ENCODE assay signal across 24 mouse cellular contexts in genomic region chr5:34661909-34662308, GRCm38 (mm10). TPM values are rescaled to one million over a fixed set of nuclear protein-coding genes. Genes with fewer than 3 reads are reported as not detected.
DNase-seq lines count a peak whose midpoint lies in the region; ATAC-seq and TF ChIP-seq lines count a peak whose summit lies in the region.
"Had no signal": no experiment of that assay in that cellular context is flagged by ENCODE, and none has a peak within 500 bp of the region (broad histone marks: within the 10 kb centered on the region; RNA-seq: fewer than 3 reads in every experiment).

No protein-coding gene starts in this region.

- WGBS in heart, embryonic 12.5 days, result 78% methylated on average over 4 of the region's 4 CpGs
- 72% methylated on average over 4 of the region's 4 CpGs for WGBS in liver, embryonic 11.5 days
- 70% methylated on average over 4 of the region's 4 CpGs for WGBS in liver, embryonic 15.5 days (ENCODE audit: insufficient replicate concordance)

- no peak for TF ChIP-seq RAD21 in MEL (IDR thresholded peaks at IDR 0.05; ENCODE audit: low read depth, low read length)

- no peak overlapping the region for H3K4me2 ChIP-seq in heart, embryonic 12.5 days
- H3K4me2 ChIP-seq in liver, embryonic 11.5 days, result no peak overlapping the region
- peak overlapping the region; percentile 91; the same call in 1 of the 2 replicates for H3K4me2 ChIP-seq in liver, embryonic 15.5 days

- H3K36me3 ChIP-seq in heart, embryonic 12.5 days, result peaks cover 7% of the 10 kb centered on the region; the same call in 1 of the 2 replicates
- H3K36me3 ChIP-seq in liver, embryonic 11.5 days (ENCODE audit: control insufficient read depth, insufficient read depth, low read length), result peaks cover 2% of the 10 kb centered on the region; the same call in 1 of the 2 replicates
- peaks cover 2 to 19% of the 10 kb centered on the region in 2 experiments; a peak in 3 of 4 replicates for H3K36me3 ChIP-seq in MEL (ENCODE audit: control insufficient read depth in 1 of 2, insufficient read depth in 2 of 2, low read length in 2 of 2)
- H3K36me3 ChIP-seq in liver, embryonic 15.5 days (replicated peaks), result peaks cover 9% of the 10 kb centered on the region
- H3K36me3 ChIP-seq: midbrain, embryonic 15.5 days had no signal

- H3K4me1 ChIP-seq in heart, embryonic 12.5 days (replicated peaks), result peaks cover 9% of the 10 kb centered on the region
- 0 out of 2 replicates have a peak, but pooled peaks cover 3% of the 10 kb centered on the region for H3K4me1 ChIP-seq in liver, embryonic 11.5 days (replicated peaks; ENCODE audit: control insufficient read depth, insufficient read depth, low read length)
- peaks cover 5 to 14% of the 10 kb centered on the region in 2 experiments; a peak in 3 of 4 replicates for H3K4me1 ChIP-seq in MEL (ENCODE audit: control insufficient read depth in 1 of 2, insufficient read depth in 2 of 2, low read length in 2 of 2)
- peaks cover 32% of the 10 kb centered on the region for H3K4me1 ChIP-seq in liver, embryonic 15.5 days (replicated peaks)

- no peak overlapping the region for H3K4me3 ChIP-seq in heart, embryonic 12.5 days
- H3K4me3 ChIP-seq in liver, embryonic 11.5 days (ENCODE audit: low read depth, low read length), result no peak overlapping the region
- peak overlapping the region; percentile 81 to 87 for H3K4me3 ChIP-seq in MEL (ENCODE audit: control insufficient read depth in 1 of 2, insufficient read depth in 1 of 2, low read depth in 2 of 2, low read length in 2 of 2)
- no peak overlapping the region for H3K4me3 ChIP-seq in liver, embryonic 15.5 days (replicated peaks)

- H3K27me3 ChIP-seq in heart, embryonic 12.5 days (replicated peaks), result no peaks in the 10 kb centered on the region
- H3K27me3 ChIP-seq in liver, embryonic 11.5 days (replicated peaks; ENCODE audit: control insufficient read depth, insufficient read depth, low read length), result no peaks in the 10 kb centered on the region
- H3K27me3 ChIP-seq in MEL (ENCODE audit: control insufficient read depth in 1 of 2, insufficient read depth in 2 of 2, low read length in 2 of 2), result no peaks in the 10 kb centered on the region
- H3K27me3 ChIP-seq in liver, embryonic 15.5 days, result no peaks in the 10 kb centered on the region
- H3K27me3 ChIP-seq: embryonic facial prominence, embryonic 13.5 days; forebrain, embryonic 15.5 days; limb, embryonic 12.5 days; midbrain, embryonic 15.5 days had no signal

- TF ChIP-seq POLR2A in MEL (IDR thresholded peaks at IDR 0.05; ENCODE audit: control insufficient read depth in 1 of 2, insufficient read depth in 1 of 2, low read depth in 1 of 2, low read length in 2 of 2, poor library complexity in 1 of 2), result no peak

- peak; percentile 64 for DNase-seq in heart, adult 11 months
- peak; percentile 10 for DNase-seq in liver, embryonic 11.5 days (ENCODE audit: low spot score)
- DNase-seq in liver, result no peak
- DNase-seq in MEL (ENCODE audit: low read depth, low spot score), result no peak
- no peak for DNase-seq in urinary bladder, adult 2 months (ENCODE audit: low spot score)
- DNase-seq: adrenal gland, postnatal 14 days; cerebellum, adult 2 months; cerebellum, postnatal 36 days; embryo, embryonic 11 days; kidney, adult 2 months; kidney, postnatal 10 days; layer of hippocampus, postnatal 36 days; lung, embryonic 14.5 days; lung, postnatal 4 days had no signal

- peaks cover 21% of the 10 kb centered on the region for H3K79me2 ChIP-seq in MEL (ENCODE audit: control insufficient read depth, insufficient read depth, low read length, poor library complexity)

- H3K9me3 ChIP-seq in heart, embryonic 12.5 days (replicated peaks), result no peaks in the 10 kb centered on the region
- no peaks in the 10 kb centered on the region for H3K9me3 ChIP-seq in liver, embryonic 11.5 days (ENCODE audit: control insufficient read depth, low read length)
- no peaks in the 10 kb centered on the region for H3K9me3 ChIP-seq in MEL (replicated peaks; ENCODE audit: insufficient read depth, low read length)
- no peaks in the 10 kb centered on the region for H3K9me3 ChIP-seq in liver, embryonic 15.5 days (replicated peaks)
- H3K9me3 ChIP-seq: embryonic facial prominence, embryonic 13.5 days; forebrain, embryonic 15.5 days; heart, embryonic 10.5 days; limb, embryonic 12.5 days; midbrain, embryonic 15.5 days had no signal

- H3K27ac ChIP-seq in heart, embryonic 12.5 days (ENCODE audit: poor library complexity, severe bottlenecking), result no peak overlapping the region
- no peak overlapping the region for H3K27ac ChIP-seq in liver, embryonic 11.5 days (ENCODE audit: low read depth, low read length)
- H3K27ac ChIP-seq in MEL (ENCODE audit: control insufficient read depth, low read depth, low read length), result no peak overlapping the region
- no peak overlapping the region for H3K27ac ChIP-seq in liver, embryonic 15.5 days (replicated peaks)
- H3K27ac ChIP-seq: embryonic facial prominence, embryonic 13.5 days; forebrain, embryonic 15.5 days; heart, embryonic 10.5 days; hindbrain, embryonic 14.5 days; limb, embryonic 12.5 days; midbrain, embryonic 15.5 days had no signal

- H3K9ac ChIP-seq in heart, embryonic 12.5 days, result no peak overlapping the region
- H3K9ac ChIP-seq in liver, embryonic 11.5 days (ENCODE audit: low read depth, low read length), result no peak overlapping the region
- peak overlapping the region; percentile 80 for H3K9ac ChIP-seq in MEL (ENCODE audit: control insufficient read depth, low read depth, low read length, poor library complexity, severe bottlenecking)
- H3K9ac ChIP-seq in liver, embryonic 15.5 days, result no peak overlapping the region
- H3K9ac ChIP-seq: embryonic facial prominence, embryonic 13.5 days; forebrain, embryonic 15.5 days; hindbrain, embryonic 14.5 days; limb, embryonic 12.5 days; lung, embryonic 14.5 days; midbrain, embryonic 15.5 days had no signal

- TF ChIP-seq EP300 in MEL (IDR thresholded peaks at IDR 0.05; ENCODE audit: low read depth in 1 of 2, low read length in 2 of 2), result no peak

- TF ChIP-seq CTCF in MEL (IDR thresholded peaks at IDR 0.05 in 2 of 3, conservative IDR thresholded peaks at IDR 0.05 in 1 of 3; ENCODE audit: control insufficient read depth in 1 of 3, insufficient read depth in 1 of 3, low read depth in 2 of 3, low read length in 3 of 3, poor library complexity in 1 of 3, severe bottlenecking in 1 of 3), result peak; percentile 25 to 34 (median 34)

- no peak for ATAC-seq in heart, embryonic 12.5 days (ENCODE audit: insufficient number of reproducible peaks, low FRiP score)
- ATAC-seq in liver, embryonic 11.5 days (replicated peaks; ENCODE audit: low FRiP score), result no peak
- no peak for ATAC-seq in liver, embryonic 15.5 days (ENCODE audit: insufficient read depth)
- ATAC-seq in megakaryocyte, adult 5-6 weeks (ENCODE audit: poor library complexity, severe bottlenecking), result no peak
- ATAC-seq: activated CD4-positive, CD25-positive, alpha-beta regulatory T cell, adult 4 months; forebrain, embryonic 15.5 days; midbrain, embryonic 15.5 days had no signal

TF ChIP-seq in MEL, 35 proteins besides CTCF, POLR2A, EP300 and RAD21 (continues in another document):
- TF ChIP-seq MYB (IDR thresholded peaks at IDR 0.05; ENCODE audit: low read depth, low read length) (no peak), MAX (IDR thresholded peaks at IDR 0.05; ENCODE audit: low read length) (no peak), NELFE (IDR thresholded peaks at IDR 0.05; ENCODE audit: low read depth, low read length) (no peak), MAZ (IDR thresholded peaks at IDR 0.05; ENCODE audit: low read depth, low read length) (no peak), USF2 (IDR thresholded peaks at IDR 0.05; ENCODE audit: borderline replicate concordance in 1 of 2, insufficient read depth in 1 of 2, low read depth in 1 of 2, low read length in 2 of 2) (no peak), BHLHE40 (IDR thresholded peaks at IDR 0.05; ENCODE audit: borderline replicate concordance, low read depth, low read length) (no peak), ZC3H11A (IDR thresholded peaks at IDR 0.05; ENCODE audit: low read depth, low read length) (no peak), GABPA (IDR thresholded peaks at IDR 0.05; ENCODE audit: low read depth, low read length) (no peak), ZKSCAN1 (IDR thresholded peaks at IDR 0.05; ENCODE audit: low read depth, low read length) (no peak)

RNA-seq across cellular contexts. Expression of gene Grk4, which starts 1.7 kb away (rescaled TPM):
- polyA plus RNA-seq in heart, embryonic 12.5 days (2016; fragmentation: Nextera tagmentation; extraction: Ambion mirVana), result 2.7 and 3.6 TPM in 2 replicates
- 1.7 and 1.9 TPM in 2 replicates for polyA plus RNA-seq in liver, embryonic 11.5 days (2014; fragmentation: Nextera tagmentation; extraction: Ambion mirVana)
- 0.42 and 0.81 TPM in 2 replicates for total RNA-seq in MEL (2012; rRNA removed)
- under 1 TPM in 1 of 2 experiments, not detected in 1; 0.70 TPM for polyA plus RNA-seq in MEL (2012; ENCODE audit: insufficient read depth in 1 of 2, insufficient read length in 2 of 2, low read depth in 1 of 2, low replicate concordance in 2 of 2, missing spikeins in 1 of 2)
- polyA plus RNA-seq in liver, embryonic 15.5 days (2015; fragmentation: Nextera tagmentation; extraction: Ambion mirVana), result 0.48 and 0.67 TPM in 2 replicates
- 4.5 and 8.7 TPM in 2 replicates for polyA plus RNA-seq in urinary bladder, adult 2 months (2012; rRNA removed)
- 1.6 and 2.5 TPM in 2 replicates for total RNA-seq in megakaryocyte, adult 5-6 weeks (2015)
- total RNA-seq in megakaryocyte, adult 5-6 weeks (2017), result 3.3 and 3.9 TPM in 2 replicates

RNA-seq across cellular contexts. Expression of gene Nop14, which starts 2.0 kb away (rescaled TPM):
- 19.2 and 19.9 TPM in 2 replicates for polyA plus RNA-seq in heart, embryonic 12.5 days (2016; fragmentation: Nextera tagmentation; extraction: Ambion mirVana)
- polyA plus RNA-seq in liver, embryonic 11.5 days (2014; fragmentation: Nextera tagmentation; extraction: Ambion mirVana), result 42.6 and 43.4 TPM in 2 replicates
- 87.3 and 101 TPM in 2 replicates for total RNA-seq in MEL (2012; rRNA removed)
- 100 to 1,000 TPM in 1 of 2 experiments, not detected in 1; 132 TPM for polyA plus RNA-seq in MEL (2012; ENCODE audit: insufficient read depth in 1 of 2, insufficient read length in 2 of 2, low read depth in 1 of 2, low replicate concordance in 2 of 2, missing spikeins in 1 of 2)
- 10.8 and 11.3 TPM in 2 replicates for polyA plus RNA-seq in liver, embryonic 15.5 days (2015; fragmentation: Nextera tagmentation; extraction: Ambion mirVana)
- polyA plus RNA-seq in urinary bladder, adult 2 months (2012; rRNA removed), result 20.0 and 22.9 TPM in 2 replicates
- 9.4 and 10.1 TPM in 2 replicates for total RNA-seq in megakaryocyte, adult 5-6 weeks (2015)
- 15.6 and 19.2 TPM in 2 replicates for total RNA-seq in megakaryocyte, adult 5-6 weeks (2017)

RNA-seq across cellular contexts. Expression of gene Mfsd10, which starts 24.9 kb away (rescaled TPM):
- polyA plus RNA-seq in heart, embryonic 12.5 days (2016; fragmentation: Nextera tagmentation; extraction: Ambion mirVana), result 72.2 and 76.5 TPM in 2 replicates
- 103 and 127 TPM in 2 replicates for polyA plus RNA-seq in liver, embryonic 11.5 days (2014; fragmentation: Nextera tagmentation; extraction: Ambion mirVana)
- 106 and 136 TPM in 2 replicates for total RNA-seq in MEL (2012; rRNA removed)
- polyA plus RNA-seq in MEL (2012; ENCODE audit: insufficient read depth in 1 of 2, insufficient read length in 2 of 2, low read depth in 1 of 2, low replicate concordance in 2 of 2, missing spikeins in 1 of 2), result 100 to 1,000 TPM in 1 of 2 experiments, not detected in 1; 296 TPM
- polyA plus RNA-seq in liver, embryonic 15.5 days (2015; fragmentation: Nextera tagmentation; extraction: Ambion mirVana), result 50.6 and 51.1 TPM in 2 replicates
- 74.3 and 104 TPM in 2 replicates for polyA plus RNA-seq in urinary bladder, adult 2 months (2012; rRNA removed)
- total RNA-seq in megakaryocyte, adult 5-6 weeks (2015), result 66.9 and 125 TPM in 2 replicates
- total RNA-seq in megakaryocyte, adult 5-6 weeks (2017), result 70.1 and 85.8 TPM in 2 replicates

Comparison
In these comparisons a context has a peak if more than half of its experiments do, and no peak if none do; other contexts are left out.
1. DNase-seq: peak in heart, adult 11 months (single experiment) and liver, embryonic 11.5 days (single experiment); none in liver (single experiment), MEL (single experiment) and urinary bladder, adult 2 months (single experiment).
2. H3K4me3 ChIP-seq: peak in MEL (2 of 2); none in heart, embryonic 12.5 days (single experiment), liver, embryonic 11.5 days (single experiment) and liver, embryonic 15.5 days (single experiment).